Mouse (Mus musculus): ENCODE measurements around the gene Col8a1. TPM values are rescaled to one million over a fixed set of nuclear protein-coding genes. Genes with fewer than 3 reads are reported as not detected.

Col8a1 gene
- total RNA-seq, 2 experiments from 2014 or later = not detected

Other genes with a start within 250 kb of the Col8a1 start
- gene Cmss1, start 147.9 kb downstream of the Col8a1 start, total RNA-seq (2015) = 4.6 and 6.2 TPM in 2 replicates
- 18.0 and 20.1 TPM in 2 replicates for gene Cmss1, start 147.9 kb downstream of the Col8a1 start, total RNA-seq (2017)